Mouse (Mus musculus) c-Kit-positive CD71-positive TER-119-positive erythroid progenitor cells, embryonic 14.5 days (primary cell): Measurements from ENCODE around the gene Insl3.

Experiments
- DNase-seq: peaks from one replicate; pipeline ENCODE4 v3.0.0-alpha.2; 2013; ENCODE audit warnings: low spot score

Gene Insl3

GRCm38 (mm10) chr8:71689028-71689427, at the start of gene Insl3:
Insl3 (plus strand) TSS chr8:71689214.
- no peak for DNase-seq

- no peak for DNase-seq
Observed at GRCm38 (mm10) chr8:71639318-71639717, 49.7 kb upstream of the Insl3 start.

GRCm38 (mm10) chr8:71645510-71645909, 43.5 kb upstream of the Insl3 start:
- DNase-seq = no peak

GRCm38 (mm10) chr8:71654600-71654999, 34.4 kb upstream of the Insl3 start:
- DNase-seq = peak; percentile 41

GRCm38 (mm10) chr8:71657816-71658215, 31.2 kb upstream of the Insl3 start:
- DNase-seq = no peak

- no peak for DNase-seq
Observed at GRCm38 (mm10) chr8:71658515-71659049, 30.4 kb upstream of the Insl3 start.

GRCm38 (mm10) chr8:71659751-71660150, 29.3 kb upstream of the Insl3 start:
- no peak for DNase-seq

- peak; percentile 84 for DNase-seq
Observed at GRCm38 (mm10) chr8:71660325-71661120, 28.5 kb upstream of the Insl3 start.

- peak; percentile 58 for DNase-seq
Observed at GRCm38 (mm10) chr8:71665331-71666130, 23.5 kb upstream of the Insl3 start.

- no peak for DNase-seq
Observed at GRCm38 (mm10) chr8:71666855-71667254, 22.2 kb upstream of the Insl3 start.

GRCm38 (mm10) chr8:71667256-71667655, 21.8 kb upstream of the Insl3 start:
- no peak for DNase-seq

GRCm38 (mm10) chr8:71668220-71668975, 20.6 kb upstream of the Insl3 start:
- DNase-seq = no peak

GRCm38 (mm10) chr8:71670198-71670597, 18.8 kb upstream of the Insl3 start:
- no peak for DNase-seq

- no peak for DNase-seq
Observed at GRCm38 (mm10) chr8:71670621-71671548, 18.1 kb upstream of the Insl3 start.

GRCm38 (mm10) chr8:71671549-71671965, 17.5 kb upstream of the Insl3 start, which contains the start of gene Unc13a:
Unc13a (minus strand) TSS chr8:71671757.
- DNase-seq = peak; percentile 79

- DNase-seq = no peak
Observed at GRCm38 (mm10) chr8:71672168-71672735, 16.8 kb upstream of the Insl3 start.

GRCm38 (mm10) chr8:71674071-71674470, 14.9 kb upstream of the Insl3 start:
- no peak for DNase-seq

GRCm38 (mm10) chr8:71675456-71676019, 13.5 kb upstream of the Insl3 start:
- no peak for DNase-seq

GRCm38 (mm10) chr8:71676020-71676741, 12.8 kb upstream of the Insl3 start, which contains the start of gene Jak3:
Jak3 (plus strand) TSS chr8:71676296.
- peak; percentile 66 for DNase-seq
